Mouse (Mus musculus): ENCODE data around the gene Tmem116. TPM values are rescaled to one million over a fixed set of nuclear protein-coding genes. Genes with fewer than 3 reads are reported as not detected.

Gene Tmem116
- total and polyA plus RNA-seq, 2 experiments from 2014 or later: 0.66 to 2.5 TPM

GRCm38 (mm10) chr5:121453743-121454502 lies 2.2 kb downstream of the Tmem116 start:
- no peak overlapping the region for H3K4me3 ChIP-seq (ENCODE audit: low read depth, low read length)
- ATAC-seq (ENCODE audit: low FRiP score) (no peak), DNase-seq (ENCODE audit: low spot score) (no peak)
- peaks cover 7% of the 10 kb centered on the region; the same call in 1 of the 2 replicates for H3K36me3 ChIP-seq (ENCODE audit: insufficient read depth, low read length)
- 93% methylated on average over 13 of the region's 13 CpGs for WGBS
- no peaks in the 10 kb centered on the region for H3K27me3 ChIP-seq (ENCODE audit: insufficient read depth, low read length)
- no peaks in the 10 kb centered on the region for H3K9me3 ChIP-seq (ENCODE audit: low read length)
- no peak overlapping the region for H3K27ac ChIP-seq (ENCODE audit: low read depth, low read length)
- no peak overlapping the region for H3K9ac ChIP-seq (replicated peaks; ENCODE audit: low read length, poor library complexity, severe bottlenecking)
- H3K4me2 ChIP-seq (ENCODE audit: low read depth, low read length, poor library complexity, severe bottlenecking): no peak overlapping the region
- peaks cover 2% of the 10 kb centered on the region; the same call in 1 of the 2 replicates for H3K4me1 ChIP-seq (ENCODE audit: insufficient read depth, low read length)
- TF ChIP-seq CTCF (IDR thresholded peaks at IDR 0.05): no peak

GRCm38 (mm10) chr5:121454503-121454782 lies 2.8 kb downstream of the Tmem116 start:
- 90% methylated on average over 3 of the region's 3 CpGs for WGBS
- Histone ChIP-seq H3K4me3 (ENCODE audit: low read depth, low read length) (no peak overlapping the region), H3K9ac (replicated peaks; ENCODE audit: low read length, poor library complexity, severe bottlenecking) (no peak overlapping the region), H3K27me3 (ENCODE audit: insufficient read depth, low read length) (no peaks in the 10 kb centered on the region), H3K9me3 (ENCODE audit: low read length) (no peaks in the 10 kb centered on the region), H3K27ac (ENCODE audit: low read depth, low read length) (no peak overlapping the region), H3K4me1 (ENCODE audit: insufficient read depth, low read length) (peaks cover 2% of the 10 kb centered on the region; the same call in 1 of the 2 replicates), H3K4me2 (ENCODE audit: low read depth, low read length, poor library complexity, severe bottlenecking) (no peak overlapping the region), H3K36me3 (ENCODE audit: insufficient read depth, low read length) (peaks cover 3% of the 10 kb centered on the region; the same call in 1 of the 2 replicates)
- DNase-seq (ENCODE audit: low spot score) (no peak), ATAC-seq (ENCODE audit: low FRiP score) (no peak)
- TF ChIP-seq CTCF (IDR thresholded peaks at IDR 0.05): no peak

- no peak for TF ChIP-seq CTCF (IDR thresholded peaks at IDR 0.05)
- Histone ChIP-seq H3K27ac (ENCODE audit: low read depth, low read length) (no peak overlapping the region), H3K9me3 (ENCODE audit: low read length) (no peaks in the 10 kb centered on the region), H3K9ac (replicated peaks; ENCODE audit: low read length, poor library complexity, severe bottlenecking) (no peak overlapping the region), H3K4me1 (ENCODE audit: insufficient read depth, low read length) (peaks cover under 1% of the 10 kb centered on the region; the same call in 1 of the 2 replicates), H3K27me3 (ENCODE audit: insufficient read depth, low read length) (no peaks in the 10 kb centered on the region), H3K4me2 (ENCODE audit: low read depth, low read length, poor library complexity, severe bottlenecking) (no peak overlapping the region), H3K4me3 (ENCODE audit: low read depth, low read length) (no peak overlapping the region), H3K36me3 (ENCODE audit: insufficient read depth, low read length) (no peaks in the 10 kb centered on the region)
- WGBS: 78% methylated on average over 9 of the region's 9 CpGs
- no peak for ATAC-seq (ENCODE audit: low FRiP score)
- DNase-seq (ENCODE audit: low spot score): no peak
These were observed 4.0 kb downstream of the Tmem116 start for GRCm38 (mm10) chr5:121455510-121456265.

GRCm38 (mm10) chr5:121461339-121462170 lies 9.9 kb downstream of the Tmem116 start:
- Histone ChIP-seq H3K4me1 (ENCODE audit: insufficient read depth, low read length) (no peaks in the 10 kb centered on the region), H3K27me3 (ENCODE audit: insufficient read depth, low read length) (no peaks in the 10 kb centered on the region), H3K36me3 (ENCODE audit: insufficient read depth, low read length) (no peaks in the 10 kb centered on the region), H3K9me3 (ENCODE audit: low read length) (no peaks in the 10 kb centered on the region), H3K27ac (ENCODE audit: low read depth, low read length) (no peak overlapping the region), H3K4me3 (ENCODE audit: low read depth, low read length) (no peak overlapping the region), H3K4me2 (ENCODE audit: low read depth, low read length, poor library complexity, severe bottlenecking) (no peak overlapping the region), H3K9ac (replicated peaks; ENCODE audit: low read length, poor library complexity, severe bottlenecking) (no peak overlapping the region)
- 76% methylated on average over 4 of the region's 4 CpGs for WGBS
- DNase-seq (ENCODE audit: low spot score) (no peak), ATAC-seq (ENCODE audit: low FRiP score) (no peak)
- TF ChIP-seq CTCF (IDR thresholded peaks at IDR 0.05): no peak

- ATAC-seq (ENCODE audit: low FRiP score) (no peak), DNase-seq (ENCODE audit: low spot score) (no peak)
- no peak overlapping the region for H3K27ac ChIP-seq (ENCODE audit: low read depth, low read length)
- H3K4me3 ChIP-seq (ENCODE audit: low read depth, low read length): no peak overlapping the region
- no peak overlapping the region for H3K9ac ChIP-seq (replicated peaks; ENCODE audit: low read length, poor library complexity, severe bottlenecking)
- no peaks in the 10 kb centered on the region for H3K27me3 ChIP-seq (ENCODE audit: insufficient read depth, low read length)
- WGBS: 32% methylated on average over 1 of the region's 1 CpGs
- H3K9me3 ChIP-seq (ENCODE audit: low read length): no peaks in the 10 kb centered on the region
- TF ChIP-seq CTCF (IDR thresholded peaks at IDR 0.05): no peak
- no peaks in the 10 kb centered on the region for H3K36me3 ChIP-seq (ENCODE audit: insufficient read depth, low read length)
- H3K4me2 ChIP-seq (ENCODE audit: low read depth, low read length, poor library complexity, severe bottlenecking): no peak overlapping the region
- no peaks in the 10 kb centered on the region for H3K4me1 ChIP-seq (ENCODE audit: insufficient read depth, low read length)
These were observed 10.4 kb downstream of the Tmem116 start for GRCm38 (mm10) chr5:121462171-121462502.
